In genomic region chr8:122078321-122078720, GRCm38 (mm10) we compare ENCODE assay signal across 20 mouse cellular contexts.
"Had no signal": no experiment of that assay in that cellular context is flagged by ENCODE, and none has a peak within 500 bp of the region (broad histone marks: within the 10 kb centered on the region; RNA-seq: fewer than 3 reads in every experiment).

No protein-coding gene starts in this region.

- H3K27ac ChIP-seq: kidney, postnatal 0 days; limb, embryonic 13.5 days; liver, embryonic 12.5 days; liver, embryonic 15.5 days; lung, embryonic 15.5 days; midbrain, embryonic 15.5 days; neural tube, embryonic 12.5 days; neural tube, embryonic 15.5 days; stomach, postnatal 0 days had no signal

- H3K9me3 ChIP-seq: limb, embryonic 13.5 days; liver, embryonic 12.5 days; liver, embryonic 15.5 days; lung, embryonic 15.5 days; midbrain, embryonic 15.5 days; neural tube, embryonic 12.5 days; neural tube, embryonic 15.5 days had no signal

- ATAC-seq: liver, embryonic 12.5 days; midbrain, embryonic 15.5 days had no signal

- H3K9ac ChIP-seq: limb, embryonic 13.5 days; liver, embryonic 12.5 days; liver, embryonic 15.5 days; lung, embryonic 15.5 days; midbrain, embryonic 15.5 days; neural tube, embryonic 12.5 days; neural tube, embryonic 15.5 days had no signal

- H3K4me2 ChIP-seq: limb, embryonic 13.5 days; liver, embryonic 12.5 days; liver, embryonic 15.5 days; lung, embryonic 15.5 days; midbrain, embryonic 11.5 days; midbrain, embryonic 15.5 days; neural tube, embryonic 12.5 days; neural tube, embryonic 15.5 days had no signal

- H3K36me3 ChIP-seq: limb, embryonic 13.5 days; liver, embryonic 12.5 days; liver, embryonic 15.5 days; lung, embryonic 15.5 days; midbrain, embryonic 15.5 days; neural tube, embryonic 12.5 days; neural tube, embryonic 15.5 days had no signal

- H3K4me1 ChIP-seq: liver, embryonic 12.5 days; liver, embryonic 15.5 days; neural tube, embryonic 12.5 days; neural tube, embryonic 15.5 days had no signal

- H3K4me3 ChIP-seq: limb, embryonic 13.5 days; liver, embryonic 12.5 days; liver, embryonic 15.5 days; lung, embryonic 15.5 days; midbrain, embryonic 15.5 days; neural tube, embryonic 12.5 days; neural tube, embryonic 15.5 days had no signal

- DNase-seq: kidney, adult 2 months; left cerebral cortex, postnatal 4 days; liver; lung, adult 18-20 months; lung, postnatal 10 days; right cerebral cortex, adult 18-20 months; right cerebral cortex, postnatal 14 days; right cerebral cortex, postnatal 4 days; thymus, adult 2 months; thymus, postnatal 14 days had no signal

- H3K27me3 ChIP-seq: midbrain, embryonic 15.5 days; neural tube, embryonic 15.5 days had no signal
